Mouse (Mus musculus): ENCODE results near the gene Maml2.

GRCm38 (mm10) chr9:13303976-13304375, 6.2 kb downstream of the Maml2 start:
- TF ChIP-seq CTCF (IDR thresholded peaks at IDR 0.05; ENCODE audit: extremely low read depth, insufficient read depth, low read length) (no peak), POLR2A (IDR thresholded peaks at IDR 0.05; ENCODE audit: extremely low read depth, insufficient read depth, low read length) (no peak)

Measured in cortical plate, adult 2 months (tissue).